Mouse (Mus musculus) right cerebral cortex, postnatal 36 days (tissue): ENCODE data around the gene Gm49396.

Source experiments
- DNase-seq, 2 experiments: peaks; one replicate each; pipeline ENCODE4 v3.0.0; 2022; ENCODE audit warnings: low spot score in 2 of 2, mixed read lengths in 1 of 2

Gm49396 gene

GRCm38 (mm10) chr7:30552102-30553020 lies 10.8 kb upstream of the Gm49396 start, which contains the start of the genes Hspb6 and Proser3:
Hspb6 (plus strand) TSS chr7:30552178.
Proser3 (minus strand) TSS chr7:30552299.
- DNase-seq: peak; percentile 94 to 98

GRCm38 (mm10) chr7:30553021-30553589 lies 10.0 kb upstream of the Gm49396 start:
- no peak for DNase-seq

GRCm38 (mm10) chr7:30553810-30554584 lies 9.1 kb upstream of the Gm49396 start:
- DNase-seq: no peak

- no peak for DNase-seq
Measured at GRCm38 (mm10) chr7:30556894-30557536, 6.1 kb upstream of the Gm49396 start.

GRCm38 (mm10) chr7:30557901-30558514 lies 5.1 kb upstream of the Gm49396 start:
- DNase-seq: no peak

- no peak for DNase-seq
Measured at GRCm38 (mm10) chr7:30558656-30559442, 4.3 kb upstream of the Gm49396 start.

- DNase-seq: peak; percentile 99
Measured at GRCm38 (mm10) chr7:30559443-30559954, 3.6 kb upstream of the Gm49396 start, which contains the start of gene Lin37. Lin37 (minus strand) TSS chr7:30559838.

GRCm38 (mm10) chr7:30560296-30560695 lies 2.8 kb upstream of the Gm49396 start:
- DNase-seq: no peak

- no peak for DNase-seq
Measured at GRCm38 (mm10) chr7:30562526-30563116, 523 bp upstream of the Gm49396 start.

GRCm38 (mm10) chr7:30563906-30564280 lies 749 bp downstream of the Gm49396 start:
- no peak for DNase-seq

- DNase-seq: no peak
Measured at GRCm38 (mm10) chr7:30564970-30565571, 1.9 kb downstream of the Gm49396 start, which contains the start of gene Igflr1. Igflr1 (plus strand) TSS chr7:30565427.

- DNase-seq: no peak
Measured at GRCm38 (mm10) chr7:30566033-30566432, 2.9 kb downstream of the Gm49396 start.

GRCm38 (mm10) chr7:30567555-30567954 lies 4.4 kb downstream of the Gm49396 start:
- no peak for DNase-seq

GRCm38 (mm10) chr7:30572389-30572788 lies 9.2 kb downstream of the Gm49396 start:
- no peak for DNase-seq

GRCm38 (mm10) chr7:30572969-30573368 lies 9.8 kb downstream of the Gm49396 start:
- no peak for DNase-seq

GRCm38 (mm10) chr7:30579950-30580349 lies 16.8 kb downstream of the Gm49396 start:
- DNase-seq: no peak

- no peak for DNase-seq
Measured at GRCm38 (mm10) chr7:30581547-30581946, 18.4 kb downstream of the Gm49396 start.

- DNase-seq: no peak
Measured at GRCm38 (mm10) chr7:30584339-30584738, 21.2 kb downstream of the Gm49396 start.

- no peak for DNase-seq
Measured at GRCm38 (mm10) chr7:30585170-30585569, 22.0 kb downstream of the Gm49396 start.
